24 mouse cellular contexts compared by ENCODE assay signal in the genomic region with DNA sequence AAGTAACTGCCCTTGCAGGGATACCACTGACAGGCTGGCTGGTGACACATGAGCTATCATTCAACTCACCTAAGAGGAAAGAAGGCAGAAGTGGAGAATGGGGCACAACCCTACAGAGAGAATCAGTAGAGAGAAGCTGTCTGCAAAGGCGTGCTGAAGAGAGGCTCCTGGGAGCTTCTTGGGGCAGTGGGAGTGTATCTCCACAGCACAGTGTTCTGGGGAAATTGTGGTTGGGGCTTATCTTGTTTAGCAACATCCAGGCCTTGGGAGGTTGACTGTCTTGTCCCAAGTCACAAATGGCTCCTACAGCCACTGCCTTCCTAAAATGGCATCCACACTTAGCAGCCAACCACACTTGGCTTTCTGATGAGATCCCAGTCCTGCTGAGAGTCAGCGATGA. TPM values are rescaled to one million over a fixed set of nuclear protein-coding genes. Genes with fewer than 3 reads are reported as not detected.
DNase-seq lines count a peak whose midpoint lies in the region; ATAC-seq lines count a peak whose summit lies in the region.
"Had no signal": no experiment of that assay in that cellular context is flagged by ENCODE, and none has a peak within 500 bp of the region (broad histone marks: within the 10 kb centered on the region; RNA-seq: fewer than 3 reads in every experiment).

No protein-coding gene starts in this region.

- no peak for ATAC-seq in megakaryocyte, adult 5-6 weeks (ENCODE audit: poor library complexity, severe bottlenecking)
- ATAC-seq in megakaryocyte progenitor cell, adult 5-6 weeks (replicated peaks; ENCODE audit: poor library complexity), result peak; percentile 61
- no peak for ATAC-seq in midbrain, embryonic 13.5 days
- ATAC-seq: CD4-positive, CD25-positive, alpha-beta regulatory T cell, adult 4 months; forebrain, embryonic 16.5 days had no signal

- no peaks in the 10 kb centered on the region for H3K27me3 ChIP-seq in megakaryocyte, embryonic 14.5 days (replicated peaks)
- no peaks in the 10 kb centered on the region for H3K27me3 ChIP-seq in midbrain, embryonic 13.5 days
- H3K27me3 ChIP-seq: embryonic facial prominence, embryonic 13.5 days; forebrain, embryonic 12.5 days; hindbrain, embryonic 15.5 days had no signal

- WGBS in midbrain, embryonic 13.5 days, result 87% methylated on average over 2 of the region's 2 CpGs

- H3K27ac ChIP-seq in midbrain, embryonic 13.5 days, result no peak overlapping the region
- H3K27ac ChIP-seq: embryonic facial prominence, embryonic 13.5 days; forebrain, embryonic 12.5 days; heart, embryonic 13.5 days; hindbrain, embryonic 15.5 days had no signal

- H3K4me1 ChIP-seq in megakaryocyte, embryonic 14.5 days, result peaks cover 38% of the 10 kb centered on the region
- no peaks in the 10 kb centered on the region for H3K4me1 ChIP-seq in midbrain, embryonic 13.5 days (replicated peaks)
- H3K4me1 ChIP-seq: forebrain, embryonic 12.5 days; heart, embryonic 13.5 days had no signal

- peak; percentile 6 for DNase-seq in c-Kit-positive CD71-negative TER-119-negative erythroid progenitor cells, embryonic 14.5 days (ENCODE audit: low read depth)
- DNase-seq in thymus, postnatal 0 days (ENCODE audit: low spot score), result no peak
- DNase-seq: adrenal gland, adult 2 months; adrenal gland, postnatal 25 days; B cell, adult 2 months; cerebellum, adult 2 months; cerebellum, postnatal 10 days; gastrocnemius, postnatal 10 days; heart, postnatal 36 days had no signal

- no peak overlapping the region for H3K4me2 ChIP-seq in midbrain, embryonic 13.5 days (replicated peaks)
- H3K4me2 ChIP-seq: embryonic facial prominence, embryonic 13.5 days; forebrain, embryonic 12.5 days; heart, embryonic 13.5 days; hindbrain, embryonic 15.5 days had no signal

- H3K36me3 ChIP-seq in megakaryocyte, embryonic 14.5 days (replicated peaks; ENCODE audit: low read length), result peaks cover 2% of the 10 kb centered on the region
- no peaks in the 10 kb centered on the region for H3K36me3 ChIP-seq in midbrain, embryonic 13.5 days
- H3K36me3 ChIP-seq: embryonic facial prominence, embryonic 13.5 days; forebrain, embryonic 12.5 days; G1E; heart, embryonic 13.5 days; hindbrain, embryonic 15.5 days had no signal

- H3K9ac ChIP-seq in midbrain, embryonic 13.5 days (replicated peaks), result no peak overlapping the region
- H3K9ac ChIP-seq: embryonic facial prominence, embryonic 13.5 days; forebrain, embryonic 12.5 days; heart, embryonic 13.5 days; hindbrain, embryonic 15.5 days had no signal

- H3K4me3 ChIP-seq in megakaryocyte, embryonic 14.5 days (replicated peaks), result peak overlapping the region; percentile 62
- no peak overlapping the region for H3K4me3 ChIP-seq in midbrain, embryonic 13.5 days (replicated peaks)
- H3K4me3 ChIP-seq: embryonic facial prominence, embryonic 13.5 days; forebrain, embryonic 12.5 days; heart, embryonic 13.5 days; hindbrain, embryonic 15.5 days had no signal

- peaks cover 2% of the 10 kb centered on the region for H3K9me3 ChIP-seq in megakaryocyte, embryonic 14.5 days
- H3K9me3 ChIP-seq in midbrain, embryonic 13.5 days, result no peaks in the 10 kb centered on the region
- H3K9me3 ChIP-seq: embryonic facial prominence, embryonic 13.5 days; forebrain, embryonic 12.5 days; G1E; heart, embryonic 13.5 days; hindbrain, embryonic 15.5 days had no signal

RNA-seq across cellular contexts. Expression of gene Gm7271, which starts 8.9 kb away (rescaled TPM):
- polyA plus RNA-seq in megakaryocyte, embryonic 14.5 days (2012; ENCODE audit: insufficient read depth, low replicate concordance), result not detected in 2 replicates
- total RNA-seq in megakaryocyte, adult 5-6 weeks (2015), result not detected in 2 replicates
- not detected in 2 replicates for total RNA-seq in megakaryocyte, adult 5-6 weeks (2017)
- not detected in 2 replicates for total RNA-seq in megakaryocyte progenitor cell, adult 5-6 weeks (2015)
- not detected in 2 replicates for total RNA-seq in megakaryocyte progenitor cell, adult 5-6 weeks (2017)
- polyA plus RNA-seq in midbrain, embryonic 13.5 days (2015; fragmentation: Nextera tagmentation; extraction: Ambion mirVana), result not detected in 2 replicates
- polyA plus RNA-seq in thymus, postnatal 0 days (2015; fragmentation: Nextera tagmentation; extraction: Ambion mirVana), result not detected in 2 replicates
- total RNA-seq: adrenal gland, adult 2 months; adrenal gland, postnatal 25 days; G1E; gastrocnemius, postnatal 10 days; gastrocnemius, postnatal 4 days; heart, adult 8-10 months; heart, postnatal 36 days had no signal
- polyA plus RNA-seq: adrenal gland, adult 2 months; CD4-positive, CD25-positive, alpha-beta regulatory T cell, adult 4 months; embryonic facial prominence, embryonic 13.5 days; forebrain, embryonic 12.5 days; forebrain, embryonic 16.5 days; frontal cortex, adult 2 months; G1E; heart, embryonic 13.5 days; heart, postnatal 0 days had no signal

RNA-seq across cellular contexts. Expression of gene Exoc1, which starts 54.2 kb away (rescaled TPM):
- 1.2 TPM in 1 of 2 replicates, not detected in the other for polyA plus RNA-seq in megakaryocyte, embryonic 14.5 days (2012; ENCODE audit: insufficient read depth, low replicate concordance)
- 54.5 and 68.7 TPM in 2 replicates for total RNA-seq in megakaryocyte, adult 5-6 weeks (2015)
- 64.4 and 85.9 TPM in 2 replicates for total RNA-seq in megakaryocyte, adult 5-6 weeks (2017)
- total RNA-seq in megakaryocyte progenitor cell, adult 5-6 weeks (2015), result 52.2 and 60.5 TPM in 2 replicates
- 52.0 and 67.5 TPM in 2 replicates for total RNA-seq in megakaryocyte progenitor cell, adult 5-6 weeks (2017)
- 61.7 and 65.3 TPM in 2 replicates for polyA plus RNA-seq in midbrain, embryonic 13.5 days (2015; fragmentation: Nextera tagmentation; extraction: Ambion mirVana)
- polyA plus RNA-seq in thymus, postnatal 0 days (2015; fragmentation: Nextera tagmentation; extraction: Ambion mirVana), result 21.6 and 28.6 TPM in 2 replicates

Comparison
In these comparisons a context has a peak if more than half of its experiments do, and no peak if none do; other contexts are left out.
1. RNA of gene Exoc1, which starts 54.2 kb away (polyA plus RNA-seq): 61.7 to 65.3 TPM in midbrain, embryonic 13.5 days and 21.6 to 28.6 TPM in thymus, postnatal 0 days; 1.2 TPM in megakaryocyte, embryonic 14.5 days; every median in the first group is over 10 times any median in the second.